Mouse (Mus musculus) E14TG2a.4 (cell line): ENCODE data around the gene Btbd17.

ENCODE experiments used
- CTCF ChIP-seq: conservative IDR thresholded peaks from 2 replicates; pipeline ENCODE4 v1.5.1; 2014; ENCODE audit warnings: low read length
- NANOG ChIP-seq: IDR thresholded peaks from 2 replicates; pipeline ENCODE4 v1.6.1; 2014; ENCODE audit warnings: borderline replicate concordance, low read length, mixed read lengths

- TF ChIP-seq CTCF (no peak), NANOG (no peak)
These were observed 54.3 kb downstream of the Btbd17 start for GRCm38 (mm10) chr11:114741451-114741850.
